Mouse (Mus musculus): ENCODE measurements at regions not wholly inside any gene's neighbourhood (a gene's known extent, or its start where the extent isn't known, plus 50 kb on each side); places are given as distances from the start of the nearest gene placed in this dataset.
A peak's percentile ranks its signal among the peaks of the same experiment; 100 is the strongest.

- Histone ChIP-seq H3K4me3 (ENCODE audit: low read depth, low read length) (no peak overlapping the region), H3K27me3 (ENCODE audit: control insufficient read depth, insufficient read depth, low read length) (0 out of 2 replicates have a peak, but pooled peaks cover 5% of the 10 kb centered on the region), H3K4me1 (ENCODE audit: control insufficient read depth, insufficient read depth, low read length) (peaks cover 19% of the 10 kb centered on the region), H3K36me3 (replicated peaks; ENCODE audit: control insufficient read depth, insufficient read depth, low read depth, low read length) (no peaks in the 10 kb centered on the region), H3K9me3 (replicated peaks; ENCODE audit: control insufficient read depth, low read length) (no peaks in the 10 kb centered on the region), H3K9ac (replicated peaks; ENCODE audit: low read length) (no peak overlapping the region), H3K4me2 (ENCODE audit: low read depth, low read length) (no peak overlapping the region), H3K27ac (replicated peaks; ENCODE audit: low read depth, low read length) (no peak overlapping the region)
- DNase-seq (ENCODE audit: low spot score), result no peak
- no peak for ATAC-seq (replicated peaks; ENCODE audit: insufficient number of reproducible peaks, low FRiP score, low TSS enrichment, low read depth)
- 61% methylated on average over 10 of the region's 10 CpGs for WGBS
Observed at GRCm38 (mm10) chr16:29733847-29734246, 154.7 kb downstream of the Opa1 start.

- WGBS, result 7% methylated on average over 1 of the region's 1 CpGs
- Histone ChIP-seq H3K9me3 (replicated peaks; ENCODE audit: control insufficient read depth, low read length) (no peaks in the 10 kb centered on the region), H3K9ac (replicated peaks; ENCODE audit: low read length) (no peak overlapping the region), H3K4me1 (ENCODE audit: control insufficient read depth, insufficient read depth, low read length) (peaks cover 19% of the 10 kb centered on the region), H3K27ac (replicated peaks; ENCODE audit: low read depth, low read length) (peak overlapping the region; percentile 68), H3K27me3 (ENCODE audit: control insufficient read depth, insufficient read depth, low read length) (0 out of 2 replicates have a peak, but pooled peaks cover 2% of the 10 kb centered on the region), H3K36me3 (replicated peaks; ENCODE audit: control insufficient read depth, insufficient read depth, low read depth, low read length) (no peaks in the 10 kb centered on the region), H3K4me2 (ENCODE audit: low read depth, low read length) (no peak overlapping the region), H3K4me3 (ENCODE audit: low read depth, low read length) (no peak overlapping the region)
- DNase-seq (ENCODE audit: low spot score) (peak; percentile 90), ATAC-seq (replicated peaks; ENCODE audit: insufficient number of reproducible peaks, low FRiP score, low TSS enrichment, low read depth) (peak; percentile 66)
Observed at GRCm38 (mm10) chr16:29734324-29734723, 155.2 kb downstream of the Opa1 start.

GRCm38 (mm10) chr16:29734738-29735250, 155.7 kb downstream of the Opa1 start:
- ATAC-seq (replicated peaks; ENCODE audit: insufficient number of reproducible peaks, low FRiP score, low TSS enrichment, low read depth), result peak; percentile 80
- 1% methylated on average over 12 of the region's 12 CpGs for WGBS
- H3K4me3 ChIP-seq (ENCODE audit: low read depth, low read length), result no peak overlapping the region
- H3K9me3 ChIP-seq (replicated peaks; ENCODE audit: control insufficient read depth, low read length), result no peaks in the 10 kb centered on the region
- H3K4me1 ChIP-seq (ENCODE audit: control insufficient read depth, insufficient read depth, low read length), result peaks cover 16% of the 10 kb centered on the region
- peak overlapping the region; percentile 68 for H3K27ac ChIP-seq (replicated peaks; ENCODE audit: low read depth, low read length)
- H3K27me3 ChIP-seq (ENCODE audit: control insufficient read depth, insufficient read depth, low read length), result 0 out of 2 replicates have a peak, but pooled peaks cover 2% of the 10 kb centered on the region
- no peak overlapping the region; the same call in 1 of the 2 replicates for H3K4me2 ChIP-seq (ENCODE audit: low read depth, low read length)
- H3K9ac ChIP-seq (replicated peaks; ENCODE audit: low read length), result no peak overlapping the region
- peak; percentile 92 for DNase-seq (ENCODE audit: low spot score)
- H3K36me3 ChIP-seq (replicated peaks; ENCODE audit: control insufficient read depth, insufficient read depth, low read depth, low read length), result no peaks in the 10 kb centered on the region

- Histone ChIP-seq H3K9ac (replicated peaks; ENCODE audit: low read length) (no peak overlapping the region), H3K4me3 (ENCODE audit: low read depth, low read length) (no peak overlapping the region), H3K4me2 (ENCODE audit: low read depth, low read length) (peak overlapping the region; percentile 14), H3K27ac (replicated peaks; ENCODE audit: low read depth, low read length) (peak overlapping the region; percentile 36; the same call in 1 of the 2 replicates), H3K9me3 (replicated peaks; ENCODE audit: control insufficient read depth, low read length) (no peaks in the 10 kb centered on the region), H3K27me3 (ENCODE audit: control insufficient read depth, insufficient read depth, low read length) (no peaks in the 10 kb centered on the region), H3K4me1 (ENCODE audit: control insufficient read depth, insufficient read depth, low read length) (peaks cover 11% of the 10 kb centered on the region), H3K36me3 (replicated peaks; ENCODE audit: control insufficient read depth, insufficient read depth, low read depth, low read length) (no peaks in the 10 kb centered on the region)
- peak; percentile 26 for ATAC-seq (replicated peaks; ENCODE audit: insufficient number of reproducible peaks, low FRiP score, low TSS enrichment, low read depth)
- peak; percentile 61 for DNase-seq (ENCODE audit: low spot score)
- WGBS, result 4% methylated on average over 12 of the region's 12 CpGs
Observed at GRCm38 (mm10) chr16:29735371-29736008, 156.4 kb downstream of the Opa1 start.

- no peak for DNase-seq (ENCODE audit: low spot score)
- Histone ChIP-seq H3K4me2 (ENCODE audit: low read depth, low read length) (no peak overlapping the region), H3K9ac (replicated peaks; ENCODE audit: low read length) (no peak overlapping the region; the same call in 1 of the 2 replicates), H3K27me3 (ENCODE audit: control insufficient read depth, insufficient read depth, low read length) (no peaks in the 10 kb centered on the region), H3K4me3 (ENCODE audit: low read depth, low read length) (no peak overlapping the region), H3K27ac (replicated peaks; ENCODE audit: low read depth, low read length) (no peak overlapping the region), H3K9me3 (replicated peaks; ENCODE audit: control insufficient read depth, low read length) (no peaks in the 10 kb centered on the region), H3K36me3 (replicated peaks; ENCODE audit: control insufficient read depth, insufficient read depth, low read depth, low read length) (no peaks in the 10 kb centered on the region), H3K4me1 (ENCODE audit: control insufficient read depth, insufficient read depth, low read length) (peaks cover 11% of the 10 kb centered on the region)
- ATAC-seq (replicated peaks; ENCODE audit: insufficient number of reproducible peaks, low FRiP score, low TSS enrichment, low read depth), result no peak
- 51% methylated on average over 9 of the region's 9 CpGs for WGBS
Observed at GRCm38 (mm10) chr16:29736211-29736610, 157.1 kb downstream of the Opa1 start.

- no peak for ATAC-seq (replicated peaks; ENCODE audit: insufficient number of reproducible peaks, low FRiP score, low TSS enrichment, low read depth)
- H3K4me3 ChIP-seq (ENCODE audit: low read depth, low read length), result no peak overlapping the region
- no peak overlapping the region for H3K27ac ChIP-seq (replicated peaks; ENCODE audit: low read depth, low read length)
- peaks cover 11% of the 10 kb centered on the region for H3K4me1 ChIP-seq (ENCODE audit: control insufficient read depth, insufficient read depth, low read length)
- WGBS, result 88% methylated on average over 9 of the region's 9 CpGs
- no peak overlapping the region for H3K9ac ChIP-seq (replicated peaks; ENCODE audit: low read length)
- H3K27me3 ChIP-seq (ENCODE audit: control insufficient read depth, insufficient read depth, low read length), result no peaks in the 10 kb centered on the region
- H3K9me3 ChIP-seq (replicated peaks; ENCODE audit: control insufficient read depth, low read length), result no peaks in the 10 kb centered on the region
- DNase-seq (ENCODE audit: low spot score), result no peak
- H3K4me2 ChIP-seq (ENCODE audit: low read depth, low read length), result no peak overlapping the region
- no peaks in the 10 kb centered on the region for H3K36me3 ChIP-seq (replicated peaks; ENCODE audit: control insufficient read depth, insufficient read depth, low read depth, low read length)
Observed at GRCm38 (mm10) chr16:29738075-29738474, 158.9 kb downstream of the Opa1 start.

GRCm38 (mm10) chr16:29742497-29743230, 163.5 kb downstream of the Opa1 start:
- no peak for DNase-seq (ENCODE audit: low spot score)
- Histone ChIP-seq H3K4me1 (ENCODE audit: control insufficient read depth, insufficient read depth, low read length) (peaks cover 3% of the 10 kb centered on the region; the same call in 1 of the 2 replicates), H3K27me3 (ENCODE audit: control insufficient read depth, insufficient read depth, low read length) (no peaks in the 10 kb centered on the region)

GRCm38 (mm10) chr16:29745486-29745885, 166.4 kb downstream of the Opa1 start:
- DNase-seq (ENCODE audit: low spot score) (no peak), ATAC-seq (replicated peaks; ENCODE audit: insufficient number of reproducible peaks, low FRiP score, low TSS enrichment, low read depth) (no peak)
- Histone ChIP-seq H3K4me2 (ENCODE audit: low read depth, low read length) (no peak overlapping the region), H3K4me3 (ENCODE audit: low read depth, low read length) (no peak overlapping the region), H3K9me3 (replicated peaks; ENCODE audit: control insufficient read depth, low read length) (no peaks in the 10 kb centered on the region), H3K36me3 (replicated peaks; ENCODE audit: control insufficient read depth, insufficient read depth, low read depth, low read length) (no peaks in the 10 kb centered on the region), H3K27me3 (ENCODE audit: control insufficient read depth, insufficient read depth, low read length) (no peaks in the 10 kb centered on the region), H3K4me1 (ENCODE audit: control insufficient read depth, insufficient read depth, low read length) (peaks cover 3% of the 10 kb centered on the region; the same call in 1 of the 2 replicates), H3K27ac (replicated peaks; ENCODE audit: low read depth, low read length) (no peak overlapping the region), H3K9ac (replicated peaks; ENCODE audit: low read length) (no peak overlapping the region)
- WGBS, result 90% methylated on average over 5 of the region's 5 CpGs

More at GRCm38 (mm10) chr16:29742497-29743230, 163.5 kb downstream of the Opa1 start:
- Histone ChIP-seq H3K4me3 (ENCODE audit: low read depth, low read length) (no peak overlapping the region), H3K9ac (replicated peaks; ENCODE audit: low read length) (no peak overlapping the region), H3K4me2 (ENCODE audit: low read depth, low read length) (no peak overlapping the region), H3K9me3 (replicated peaks; ENCODE audit: control insufficient read depth, low read length) (no peaks in the 10 kb centered on the region), H3K36me3 (replicated peaks; ENCODE audit: control insufficient read depth, insufficient read depth, low read depth, low read length) (no peaks in the 10 kb centered on the region), H3K27ac (replicated peaks; ENCODE audit: low read depth, low read length) (no peak overlapping the region)
- 42% methylated on average over 14 of the region's 14 CpGs for WGBS
- ATAC-seq (replicated peaks; ENCODE audit: insufficient number of reproducible peaks, low FRiP score, low TSS enrichment, low read depth), result no peak
